In the genomic region with DNA sequence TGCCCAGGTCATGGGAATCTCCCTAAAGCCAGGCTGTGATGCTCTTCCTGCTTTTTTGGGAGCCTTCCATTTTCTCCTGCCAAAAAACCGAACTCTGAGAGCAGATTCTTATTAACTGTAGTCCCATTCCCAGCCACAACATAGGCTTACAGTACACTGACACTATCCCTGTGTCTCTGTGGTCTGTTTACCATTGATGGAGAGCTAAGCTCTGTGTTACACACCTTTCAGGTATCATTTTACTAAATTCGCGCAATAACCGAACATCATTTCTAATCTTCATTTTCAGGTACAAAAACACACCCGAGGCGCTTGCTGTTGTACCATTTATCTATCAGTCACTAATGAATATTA, we compare ENCODE assay signal across 8 mouse cellular contexts. TPM values are rescaled to one million over a fixed set of nuclear protein-coding genes. Genes with fewer than 3 reads are reported as not detected.
DNase-seq lines count a peak whose midpoint lies in the region; ATAC-seq lines count a peak whose summit lies in the region.

No protein-coding gene starts in this region.

- no peaks in the 10 kb centered on the region for H3K36me3 ChIP-seq in kidney, embryonic 16.5 days (ENCODE audit: insufficient read depth, low read length)
- no peaks in the 10 kb centered on the region for H3K36me3 ChIP-seq in embryonic facial prominence, embryonic 13.5 days
- H3K36me3 ChIP-seq in intestine, embryonic 16.5 days (ENCODE audit: control insufficient read depth, insufficient read depth, low read length) = no peaks in the 10 kb centered on the region
- no peaks in the 10 kb centered on the region for H3K36me3 ChIP-seq in neural tube, embryonic 12.5 days

- intact Hi-C loops in gastrocnemius, postnatal 14 days (cut with DNase I; ENCODE audit: low total_unique reads) = no loop called here

- H3K4me2 ChIP-seq in kidney, embryonic 16.5 days (replicated peaks; ENCODE audit: low read depth, low read length) = peak overlapping the region; percentile 92
- H3K4me2 ChIP-seq in embryonic facial prominence, embryonic 13.5 days = peak overlapping the region; percentile 99
- H3K4me2 ChIP-seq in intestine, embryonic 16.5 days (ENCODE audit: low read depth, low read length) = peak overlapping the region; percentile 96
- peak overlapping the region; percentile 95 for H3K4me2 ChIP-seq in neural tube, embryonic 12.5 days (replicated peaks)

- DNase-seq in kidney, adult 11 months = no peak
- no peak for DNase-seq in urinary bladder, adult 18-20 months (ENCODE audit: low spot score in 2 of 2)
- no peak for DNase-seq in gastrocnemius, postnatal 14 days
- DNase-seq in layer of hippocampus, postnatal 25 days (ENCODE audit: extremely low spot score in 1 of 2, low spot score in 1 of 2) = no peak

- H3K9ac ChIP-seq in kidney, embryonic 16.5 days (replicated peaks; ENCODE audit: low read length) = no peak overlapping the region; the same call in 1 of the 2 replicates
- no peak overlapping the region for H3K9ac ChIP-seq in embryonic facial prominence, embryonic 13.5 days
- H3K9ac ChIP-seq in intestine, embryonic 16.5 days (ENCODE audit: low read depth, low read length) = peak overlapping the region; percentile 8; the same call in 1 of the 2 replicates
- H3K9ac ChIP-seq in neural tube, embryonic 12.5 days = 0 out of 2 replicates have a peak overlapping the region, but pooled peaks have one; percentile 85

- H3K4me1 ChIP-seq in kidney, embryonic 16.5 days (ENCODE audit: insufficient read depth, low read length) = 0 out of 2 replicates have a peak, but pooled peaks cover 3% of the 10 kb centered on the region
- H3K4me1 ChIP-seq in embryonic facial prominence, embryonic 13.5 days = peaks cover 4% of the 10 kb centered on the region; the same call in 1 of the 2 replicates
- peaks cover 11% of the 10 kb centered on the region for H3K4me1 ChIP-seq in intestine, embryonic 16.5 days (ENCODE audit: control insufficient read depth, insufficient read depth, low read length)
- H3K4me1 ChIP-seq in neural tube, embryonic 12.5 days = peaks cover 12% of the 10 kb centered on the region

- no peak overlapping the region for H3K27ac ChIP-seq in kidney, embryonic 16.5 days (ENCODE audit: low read length)
- H3K27ac ChIP-seq in embryonic facial prominence, embryonic 13.5 days = no peak overlapping the region
- H3K27ac ChIP-seq in intestine, embryonic 16.5 days (ENCODE audit: low read length) = no peak overlapping the region
- H3K27ac ChIP-seq in neural tube, embryonic 12.5 days = no peak overlapping the region

- no peaks in the 10 kb centered on the region for H3K9me3 ChIP-seq in kidney, embryonic 16.5 days (ENCODE audit: low read length)
- no peaks in the 10 kb centered on the region for H3K9me3 ChIP-seq in embryonic facial prominence, embryonic 13.5 days
- H3K9me3 ChIP-seq in intestine, embryonic 16.5 days (ENCODE audit: control insufficient read depth, low read length) = no peaks in the 10 kb centered on the region
- H3K9me3 ChIP-seq in neural tube, embryonic 12.5 days = no peaks in the 10 kb centered on the region

- H3K27me3 ChIP-seq in kidney, embryonic 16.5 days (ENCODE audit: insufficient read depth, low read length) = peaks cover 3% of the 10 kb centered on the region; the same call in 1 of the 2 replicates
- H3K27me3 ChIP-seq in embryonic facial prominence, embryonic 13.5 days = peaks cover 15% of the 10 kb centered on the region
- no peaks in the 10 kb centered on the region for H3K27me3 ChIP-seq in intestine, embryonic 16.5 days (replicated peaks; ENCODE audit: control insufficient read depth, insufficient read depth, low read length)
- H3K27me3 ChIP-seq in neural tube, embryonic 12.5 days (replicated peaks) = peaks cover 8% of the 10 kb centered on the region

- peak; percentile 41; the same call in 1 of the 2 replicates for ATAC-seq in kidney, embryonic 16.5 days (ENCODE audit: low FRiP score, low TSS enrichment)
- no peak for ATAC-seq in embryonic facial prominence, embryonic 13.5 days (ENCODE audit: insufficient number of reproducible peaks, insufficient read depth, low FRiP score, low TSS enrichment, low read depth)
- ATAC-seq in intestine, embryonic 16.5 days = no peak; the same call in 1 of the 2 replicates
- peak; percentile 11; the same call in 1 of the 2 replicates for ATAC-seq in neural tube, embryonic 12.5 days (ENCODE audit: low FRiP score, low read depth)

- peak overlapping the region; percentile 77 for H3K4me3 ChIP-seq in kidney, embryonic 16.5 days (ENCODE audit: low read length)
- H3K4me3 ChIP-seq in embryonic facial prominence, embryonic 13.5 days = peak overlapping the region; percentile 75
- H3K4me3 ChIP-seq in intestine, embryonic 16.5 days (ENCODE audit: low read length) = peak overlapping the region; percentile 83
- no peak overlapping the region for H3K4me3 ChIP-seq in neural tube, embryonic 12.5 days

- WGBS in kidney, embryonic 16.5 days = 49% methylated on average over 6 of the region's 6 CpGs
- WGBS in embryonic facial prominence, embryonic 13.5 days = 42% methylated on average over 6 of the region's 6 CpGs
- 47% methylated on average over 6 of the region's 6 CpGs for WGBS in intestine, embryonic 16.5 days
- 58% methylated on average over 6 of the region's 6 CpGs for WGBS in neural tube, embryonic 12.5 days

RNA-seq across cellular contexts. Expression of gene Stxbp1, which starts 0.4 kb away (rescaled TPM):
- 19.6 and 22.3 TPM in 2 replicates for polyA plus RNA-seq in kidney, embryonic 16.5 days (2015; fragmentation: Nextera tagmentation; extraction: Ambion mirVana)
- polyA plus RNA-seq in embryonic facial prominence, embryonic 13.5 days (2015; fragmentation: Nextera tagmentation; extraction: Ambion mirVana) = 18.1 and 22.8 TPM in 2 replicates
- 18.1 TPM in 2 replicates for polyA plus RNA-seq in intestine, embryonic 16.5 days (2015; fragmentation: Nextera tagmentation; extraction: Ambion mirVana)
- polyA plus RNA-seq in neural tube, embryonic 12.5 days (2016; fragmentation: Nextera tagmentation; extraction: Ambion mirVana) = 121 and 130 TPM in 2 replicates
- total RNA-seq in gastrocnemius, postnatal 14 days (2021) = 10 to 100 TPM in 1 of 2 experiments, 1 to 10 TPM in 1; 7.2 to 10.6 TPM
- total RNA-seq in layer of hippocampus, postnatal 25 days (2021) = 100 to 1,000 TPM; 596 to 606 TPM

RNA-seq across cellular contexts. Expression of gene Fam129b, which starts 28.5 kb away (rescaled TPM):
- 54.4 and 56.2 TPM in 2 replicates for polyA plus RNA-seq in kidney, embryonic 16.5 days (2015; fragmentation: Nextera tagmentation; extraction: Ambion mirVana)
- 57.2 and 59.2 TPM in 2 replicates for polyA plus RNA-seq in embryonic facial prominence, embryonic 13.5 days (2015; fragmentation: Nextera tagmentation; extraction: Ambion mirVana)
- 35.4 and 37.8 TPM in 2 replicates for polyA plus RNA-seq in intestine, embryonic 16.5 days (2015; fragmentation: Nextera tagmentation; extraction: Ambion mirVana)
- polyA plus RNA-seq in neural tube, embryonic 12.5 days (2016; fragmentation: Nextera tagmentation; extraction: Ambion mirVana) = 39.6 and 40.3 TPM in 2 replicates
- total RNA-seq in gastrocnemius, postnatal 14 days (2021) = 10 to 100 TPM; 12.1 to 15.8 TPM
- total RNA-seq in layer of hippocampus, postnatal 25 days (2021) = 10 to 100 TPM; 15.1 to 15.7 TPM

Comparison
In these comparisons a context has a peak if more than half of its experiments do, and no peak if none do; other contexts are left out.
1. ATAC-seq: peak in kidney, embryonic 16.5 days (single experiment) and neural tube, embryonic 12.5 days (single experiment); none in embryonic facial prominence, embryonic 13.5 days (single experiment) and intestine, embryonic 16.5 days (single experiment).
2. H3K9ac ChIP-seq: peak in intestine, embryonic 16.5 days (single experiment) and neural tube, embryonic 12.5 days (single experiment); none in kidney, embryonic 16.5 days (single experiment) and embryonic facial prominence, embryonic 13.5 days (single experiment).
3. Peak in every context shown above with its lines, with median percentiles within 50 percentile points of each other: H3K4me2 ChIP-seq.